8 mouse cellular contexts compared by ENCODE assay signal in the genomic region with DNA sequence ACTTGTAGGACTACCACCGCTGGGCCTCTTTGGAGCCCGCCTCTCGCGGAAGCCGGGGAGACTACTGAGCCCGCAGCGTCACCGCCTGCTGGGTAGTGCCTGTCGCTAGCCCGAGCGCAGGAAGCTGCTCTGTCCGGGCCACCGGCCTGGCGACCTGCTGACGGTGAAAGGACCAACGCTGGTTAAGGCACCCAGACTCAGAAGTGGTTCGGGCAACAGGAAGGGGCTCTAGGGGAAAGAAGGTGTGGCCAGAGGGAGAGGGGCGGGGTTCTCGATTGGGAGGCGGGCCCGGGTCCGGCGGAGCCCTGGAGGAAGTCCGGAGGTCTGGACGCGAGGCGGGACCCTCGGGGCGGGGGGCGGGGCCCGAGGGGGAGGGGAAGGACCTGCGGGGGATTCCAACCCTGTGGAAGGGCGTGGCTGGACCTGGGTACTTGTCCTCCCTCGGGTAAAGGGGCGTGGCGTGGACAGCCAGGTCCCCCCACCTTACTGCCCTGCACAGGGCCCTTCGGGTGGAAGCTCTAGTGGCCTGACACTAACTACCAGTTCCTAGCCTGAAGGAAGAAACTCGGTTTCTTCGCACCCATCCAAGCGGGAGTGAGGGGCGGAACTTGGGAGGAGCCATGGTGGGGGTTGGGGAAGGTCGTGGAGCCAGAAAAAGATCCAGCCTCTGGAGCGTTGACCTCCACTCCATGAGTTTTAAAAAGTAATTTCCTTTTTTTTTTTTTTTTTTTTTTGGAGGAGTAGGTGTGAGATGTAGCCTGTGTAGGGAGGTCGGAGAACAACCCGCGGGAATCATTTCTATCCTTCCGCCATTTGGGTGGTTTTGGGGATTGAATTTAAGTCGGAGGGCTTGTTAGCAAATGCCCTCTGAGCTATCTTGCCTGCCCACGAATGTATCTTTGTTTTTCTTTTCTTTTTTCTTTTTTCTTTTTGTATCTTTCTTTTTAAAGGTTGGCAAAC. TPM values are rescaled to one million over a fixed set of nuclear protein-coding genes. Genes with fewer than 3 reads are reported as not detected.
A peak's percentile ranks its signal among the peaks of the same experiment; 100 is the strongest.
DNase-seq lines count a peak whose midpoint lies in the region; ATAC-seq and TF ChIP-seq lines count a peak whose summit lies in the region.

No protein-coding gene starts in this region.

- no peaks in the 10 kb centered on the region for H3K9me3 ChIP-seq in forebrain, embryonic 13.5 days (replicated peaks)
- no peaks in the 10 kb centered on the region for H3K9me3 ChIP-seq in lung, postnatal 0 days (ENCODE audit: low read length)

- intact Hi-C loops in heart, postnatal 14 days (cut with DNase I) = no loop called here

- ATAC-seq in forebrain, embryonic 13.5 days = peak; percentile 86
- ATAC-seq in lung, postnatal 0 days = peak; percentile 93

- peak; percentile 93 for DNase-seq in ES-CJ7 (ENCODE audit: low read depth, low spot score)
- DNase-seq in cerebellum, adult 11 months = peak; percentile 27
- peak; percentile 88 to 90 for DNase-seq in heart, postnatal 14 days
- peak; percentile 63 to 67 for DNase-seq in layer of hippocampus, adult 2 months (ENCODE audit: low spot score in 2 of 2)
- DNase-seq in lung, postnatal 0 days (ENCODE audit: low spot score) = peak; percentile 94
- DNase-seq in ovary, adult 18-20 months (ENCODE audit: low spot score) = peak; percentile 90
- DNase-seq in thymus, postnatal 14 days = peak; percentile 84

- H3K9ac ChIP-seq in forebrain, embryonic 13.5 days = peak overlapping the region; percentile 64
- peak overlapping the region; percentile 65 for H3K9ac ChIP-seq in lung, postnatal 0 days (replicated peaks; ENCODE audit: low read depth)

- peak overlapping the region; percentile 83 for H3K4me2 ChIP-seq in forebrain, embryonic 13.5 days
- peak overlapping the region; percentile 73 for H3K4me2 ChIP-seq in lung, postnatal 0 days (replicated peaks; ENCODE audit: low read depth, low read length)

- TF ChIP-seq CTCF in layer of hippocampus, adult 2 months (conservative IDR thresholded peaks at IDR 0.05) = 0 out of 2 replicates have a peak, but pooled peaks have one; percentile 12
- TF ChIP-seq CTCF in lung, postnatal 0 days (IDR thresholded peaks at IDR 0.05) = peak; percentile 6; the same call in 1 of the 2 replicates

- H3K27me3 ChIP-seq in forebrain, embryonic 13.5 days = peaks cover 4% of the 10 kb centered on the region
- no peaks in the 10 kb centered on the region for H3K27me3 ChIP-seq in lung, postnatal 0 days (replicated peaks; ENCODE audit: insufficient read depth, low read length)

- peak overlapping the region; percentile 56 for H3K4me3 ChIP-seq in forebrain, embryonic 13.5 days
- H3K4me3 ChIP-seq in layer of hippocampus, adult 2 months = peak overlapping the region; percentile 83
- peak overlapping the region; percentile 53 for H3K4me3 ChIP-seq in lung, postnatal 0 days (ENCODE audit: low read depth, low read length)

- peak overlapping the region; percentile 64 for H3K27ac ChIP-seq in forebrain, embryonic 13.5 days
- peak overlapping the region; percentile 91 for H3K27ac ChIP-seq in layer of hippocampus, adult 2 months
- H3K27ac ChIP-seq in lung, postnatal 0 days (ENCODE audit: low read length) = peak overlapping the region; percentile 94

- peaks cover 23% of the 10 kb centered on the region for H3K4me1 ChIP-seq in forebrain, embryonic 13.5 days
- H3K4me1 ChIP-seq in lung, postnatal 0 days (ENCODE audit: insufficient read depth, low read depth, low read length) = 0 out of 2 replicates have a peak, but pooled peaks cover 3% of the 10 kb centered on the region

- H3K36me3 ChIP-seq in forebrain, embryonic 13.5 days (ENCODE audit: poor library complexity, severe bottlenecking) = no peaks in the 10 kb centered on the region
- H3K36me3 ChIP-seq in lung, postnatal 0 days (ENCODE audit: insufficient read depth, low read length) = no peaks in the 10 kb centered on the region

- WGBS in forebrain, embryonic 13.5 days = 1% methylated on average over 48 of the region's 49 CpGs
- WGBS in lung, postnatal 0 days = 1% methylated on average over 47 of the region's 49 CpGs

- TF ChIP-seq EP300 in lung, postnatal 0 days (IDR thresholded peaks at IDR 0.05) = no peak

RNA-seq across cellular contexts. Expression of gene Fam229a, which starts 9.9 kb away (rescaled TPM):
- not detected in 2 replicates for polyA plus RNA-seq in forebrain, embryonic 13.5 days (2015; fragmentation: Nextera tagmentation; extraction: Ambion mirVana)
- not detected for total RNA-seq in heart, postnatal 14 days (2021)
- total RNA-seq in layer of hippocampus, adult 2 months (2021) = not detected
- 0.89 and 2.5 TPM in 2 replicates for polyA plus RNA-seq in lung, postnatal 0 days (2015; fragmentation: Nextera tagmentation; extraction: Ambion mirVana)

RNA-seq across cellular contexts. Expression of gene Tssk3, which starts 10.1 kb away (rescaled TPM):
- polyA plus RNA-seq in forebrain, embryonic 13.5 days (2015; fragmentation: Nextera tagmentation; extraction: Ambion mirVana) = not detected in 2 replicates
- not detected for total RNA-seq in heart, postnatal 14 days (2021)
- total RNA-seq in layer of hippocampus, adult 2 months (2021) = under 1 TPM in 1 of 2 experiments, not detected in 1; 0.38 TPM
- 0.11 and 0.12 TPM in 2 replicates for polyA plus RNA-seq in lung, postnatal 0 days (2015; fragmentation: Nextera tagmentation; extraction: Ambion mirVana)

RNA-seq across cellular contexts. Expression of gene Marcksl1, which starts 12.5 kb away (rescaled TPM):
- polyA plus RNA-seq in forebrain, embryonic 13.5 days (2015; fragmentation: Nextera tagmentation; extraction: Ambion mirVana) = 1,756 and 1,774 TPM in 2 replicates
- total RNA-seq in heart, postnatal 14 days (2021) = 10 to 100 TPM; 13.6 to 23.8 TPM
- 100 to 1,000 TPM in 1 of 2 experiments, 10 to 100 TPM in 1; 94.6 to 103 TPM for total RNA-seq in layer of hippocampus, adult 2 months (2021)
- polyA plus RNA-seq in lung, postnatal 0 days (2015; fragmentation: Nextera tagmentation; extraction: Ambion mirVana) = 175 and 224 TPM in 2 replicates

RNA-seq across cellular contexts. Expression of gene Bsdc1, which starts 39.5 kb away (rescaled TPM):
- 32.8 and 33.6 TPM in 2 replicates for polyA plus RNA-seq in forebrain, embryonic 13.5 days (2015; fragmentation: Nextera tagmentation; extraction: Ambion mirVana)
- 10 to 100 TPM; 39.6 to 43.9 TPM for total RNA-seq in heart, postnatal 14 days (2021)
- total RNA-seq in layer of hippocampus, adult 2 months (2021) = 10 to 100 TPM; 56.2 to 62.7 TPM
- 29.0 TPM in 2 replicates for polyA plus RNA-seq in lung, postnatal 0 days (2015; fragmentation: Nextera tagmentation; extraction: Ambion mirVana)

RNA-seq across cellular contexts. Expression of gene Hdac1, which starts 41.6 kb away (rescaled TPM):
- polyA plus RNA-seq in forebrain, embryonic 13.5 days (2015; fragmentation: Nextera tagmentation; extraction: Ambion mirVana) = 189 and 191 TPM in 2 replicates
- total RNA-seq in heart, postnatal 14 days (2021) = 10 to 100 TPM; 23.9 to 24.2 TPM
- total RNA-seq in layer of hippocampus, adult 2 months (2021) = 10 to 100 TPM; 48.9 to 49.8 TPM
- 101 and 110 TPM in 2 replicates for polyA plus RNA-seq in lung, postnatal 0 days (2015; fragmentation: Nextera tagmentation; extraction: Ambion mirVana)

Comparison
In these comparisons a context has a peak if more than half of its experiments do, and no peak if none do; other contexts are left out.
1. Peak in every context shown above with its lines: DNase-seq, ATAC-seq, H3K4me3 ChIP-seq and H3K27ac ChIP-seq.
2. DNase-seq: peak in every context shown above with its lines; median percentile 94 in lung, postnatal 0 days; 93 in ES-CJ7; 90 in ovary, adult 18-20 months; 89 in heart, postnatal 14 days; 84 in thymus, postnatal 14 days; 65 in layer of hippocampus, adult 2 months; 27 in cerebellum, adult 11 months.